Mouse (Mus musculus) lung, adult 2 months (tissue): Measurements from ENCODE around the gene Intu. TPM values are rescaled to one million over a fixed set of nuclear protein-coding genes. Genes with fewer than 3 reads are reported as not detected.

Source experiments
- DNase-seq: peaks from one replicate; pipeline ENCODE4 v3.0.0; 2022
- H3K4me1 ChIP-seq: fragments of 200-500 bp; 2 replicates; pipeline ENCODE4 v1.6.1; 2011; ENCODE audit warnings: low read length; ENCODE audit not compliant: control insufficient read depth, insufficient read depth
- H3K4me3 ChIP-seq: fragments of 200-500 bp; replicated peaks from 2 replicates; pipeline ENCODE3; 2011; ENCODE audit warnings: low read depth, mild to moderate bottlenecking, control low read depth, low read length; ENCODE audit errors: extremely low read depth
- CTCF ChIP-seq: fragments of 200-500 bp; IDR thresholded peaks from 2 replicates; pipeline ENCODE4 v1.5.1; 2011; ENCODE audit warnings: mild to moderate bottlenecking, low read length, control low read depth; ENCODE audit not compliant: insufficient read depth
- POLR2A ChIP-seq: fragments of 200-500 bp; IDR thresholded peaks from 2 replicates; pipeline ENCODE4 v1.6.1; 2011; ENCODE audit warnings: low read depth, mild to moderate bottlenecking, control low read depth, low read length, borderline replicate concordance; ENCODE audit errors: extremely low read depth
- WGBS: fragments of 180-500 bp; shearing (Covaris S2); methylation state at CpG from one replicate; pipeline ENCODE4 v1.1.7; 2018; 5-methylcytosine and 5-hydroxymethylcytosine counted together
- polyA plus RNA-seq: library from polyadenylated mRNA; depleted of rRNA; stranded (reverse); fragments of >200 nt; gene quantifications from 2 replicates; pipeline ENCODE4 v1.2.3, GENCODE M21; 2012

The Intu gene
- polyA plus RNA-seq, 1 experiment, result 4.0 TPM

GRCm38 (mm10) chr3:40527976-40528950 is 2.8 kb upstream of the Intu start:
- H3K4me3 ChIP-seq, result no peak overlapping the region
- peaks cover 4% of the 10 kb centered on the region for H3K4me1 ChIP-seq
- DNase-seq, result no peak
- WGBS, result 26% methylated on average over 9 of the region's 9 CpGs
- TF ChIP-seq CTCF, result no peak
- no peak for TF ChIP-seq POLR2A

DNA sequence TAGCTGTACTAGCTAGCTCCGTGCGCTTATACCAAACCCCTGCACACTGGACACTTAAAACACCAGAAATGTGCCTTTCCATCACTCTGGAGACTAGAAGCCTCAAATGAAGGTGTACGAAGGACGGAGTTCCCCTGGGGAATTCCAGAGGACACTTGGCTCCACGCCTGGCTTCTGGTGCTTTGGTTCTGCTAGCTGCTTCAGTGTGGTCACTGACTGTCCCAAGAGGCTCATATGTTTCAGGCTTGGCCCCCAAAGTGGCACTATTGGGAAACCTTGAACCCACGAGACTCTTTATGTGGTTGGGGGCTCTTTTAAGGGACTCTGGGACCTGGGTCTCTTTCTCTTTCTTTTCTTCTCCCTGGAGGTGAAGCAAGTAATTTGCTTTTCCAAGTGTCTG is 2.1 kb upstream of the Intu start:
- DNase-seq, result no peak
- Histone ChIP-seq H3K4me3 (no peak overlapping the region), H3K4me1 (peaks cover 4% of the 10 kb centered on the region)
- 49% methylated on average over 6 of the region's 6 CpGs for WGBS
- TF ChIP-seq POLR2A (no peak), CTCF (no peak)

- Histone ChIP-seq H3K4me1 (peaks cover 4% of the 10 kb centered on the region), H3K4me3 (no peak overlapping the region)
- 14% methylated on average over 7 of the region's 7 CpGs for WGBS
- DNase-seq, result no peak
- TF ChIP-seq CTCF (no peak), POLR2A (no peak)
These were observed 241 bp upstream of the Intu start for GRCm38 (mm10) chr3:40530845-40531244.

- H3K4me1 ChIP-seq, result peaks cover 4% of the 10 kb centered on the region
- 40% methylated on average over 11 of the region's 11 CpGs for WGBS
- no peak for DNase-seq
- no peak for TF ChIP-seq CTCF
- no peak for TF ChIP-seq POLR2A
- H3K4me3 ChIP-seq, result no peak overlapping the region
These were observed 1.2 kb downstream of the Intu start for GRCm38 (mm10) chr3:40532256-40532655.

- Histone ChIP-seq H3K4me1 (peaks cover 4% of the 10 kb centered on the region), H3K4me3 (no peak overlapping the region)
- 60% methylated on average over 4 of the region's 4 CpGs for WGBS
- DNase-seq, result no peak
- TF ChIP-seq CTCF (no peak), POLR2A (no peak)
These were observed 3.1 kb downstream of the Intu start for GRCm38 (mm10) chr3:40534141-40534540.

DNA sequence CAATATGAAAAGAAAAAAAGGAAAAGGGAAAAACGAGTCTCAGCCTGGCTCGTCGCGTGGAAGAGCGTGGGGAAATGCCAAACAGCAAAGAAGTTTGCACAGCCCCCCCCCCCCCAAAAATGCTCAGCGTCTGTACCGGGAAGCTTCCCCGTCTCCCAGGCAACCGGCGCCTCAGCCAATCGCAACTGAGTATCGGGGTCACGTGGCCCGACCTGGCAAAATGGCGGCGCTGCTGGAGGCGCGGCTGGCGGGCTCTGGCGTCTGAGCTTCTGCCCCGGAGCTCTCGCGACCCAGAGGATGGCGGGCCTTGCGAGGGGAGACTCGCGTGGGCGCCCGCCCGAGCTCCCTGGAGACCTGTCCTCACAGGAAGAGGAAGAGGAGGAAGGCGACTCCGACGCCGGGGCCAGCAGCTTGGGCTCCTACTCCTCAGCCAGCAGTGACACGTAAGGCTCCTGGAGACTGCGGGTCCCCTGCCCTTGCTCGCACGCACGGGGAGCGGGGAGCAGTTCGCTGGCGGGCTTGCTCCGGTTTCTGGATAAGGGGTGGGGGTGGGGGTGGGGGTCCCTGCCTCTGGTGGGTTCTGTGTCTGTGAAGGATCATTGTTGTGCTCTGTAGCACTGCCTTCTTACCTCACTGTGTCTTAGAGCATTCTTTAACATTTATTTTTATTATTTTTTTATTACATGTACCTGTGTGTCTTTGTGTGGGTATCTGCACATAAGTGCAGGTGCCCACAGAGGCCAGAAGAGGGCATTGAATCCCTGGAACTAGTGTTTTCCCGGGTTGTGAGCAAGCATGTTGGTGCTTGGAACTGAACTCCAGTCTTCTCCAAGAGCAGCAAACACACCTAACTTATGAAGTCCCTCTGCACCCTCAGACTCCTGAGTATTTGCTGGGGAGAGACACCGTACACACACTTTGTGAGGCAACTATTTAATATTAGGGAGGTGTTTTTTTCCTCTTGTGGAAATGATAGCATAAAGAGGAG is 9.8 kb downstream of the Intu start:
- no peaks in the 10 kb centered on the region for H3K4me1 ChIP-seq
- TF ChIP-seq CTCF (no peak), POLR2A (no peak)
- peak; percentile 90 for DNase-seq
- 4% methylated on average over 44 of the region's 45 CpGs for WGBS
- peak overlapping the region; percentile 79 for H3K4me3 ChIP-seq

DNA sequence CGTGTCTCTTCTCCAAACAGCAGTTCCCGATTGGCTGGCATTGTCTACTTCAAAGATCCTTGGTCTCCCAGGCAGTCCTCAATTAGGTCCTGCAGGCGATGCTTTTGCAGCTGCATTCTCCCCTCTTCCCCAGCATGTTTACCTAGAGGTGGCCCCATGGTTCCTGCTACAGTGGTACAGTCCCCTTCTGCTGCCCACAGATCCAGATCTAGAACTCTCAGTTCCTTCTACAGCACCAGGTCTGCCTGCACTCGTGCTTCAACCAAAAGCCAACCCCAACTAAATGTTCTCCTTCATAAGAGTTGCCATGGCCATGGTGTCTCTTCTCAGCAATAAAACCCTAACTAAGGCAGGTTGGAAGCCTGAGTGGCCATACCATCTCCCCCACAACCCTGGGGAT is 15.5 kb downstream of the Intu start:
- DNase-seq, result no peak
- Histone ChIP-seq H3K4me3 (no peak overlapping the region), H3K4me1 (no peaks in the 10 kb centered on the region)
- TF ChIP-seq POLR2A, result no peak
- no peak for TF ChIP-seq CTCF
- 79% methylated on average over 4 of the region's 4 CpGs for WGBS

DNA sequence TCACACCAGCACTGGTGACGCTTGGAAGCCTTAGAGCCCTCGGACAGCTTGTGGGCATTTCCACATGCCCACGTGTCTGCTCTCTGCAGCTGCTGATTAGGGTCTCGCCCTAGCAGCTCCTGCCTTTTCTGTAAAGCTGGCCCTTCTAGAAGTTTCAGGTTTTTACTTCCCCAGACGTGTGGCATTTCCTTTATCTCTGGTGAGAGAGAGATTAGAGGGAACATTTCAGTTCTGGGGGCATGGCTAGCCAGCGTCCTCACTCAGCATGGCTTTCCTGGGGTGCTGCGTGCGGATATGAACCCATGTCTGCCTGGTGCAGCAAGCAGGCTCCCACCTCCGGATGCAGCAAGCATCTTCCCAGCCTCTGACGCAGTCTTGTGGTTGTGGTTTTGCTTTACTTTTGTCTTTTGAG is 121.9 kb downstream of the Intu start:
- H3K4me3 ChIP-seq, result no peak overlapping the region
- 68% methylated on average over 10 of the region's 10 CpGs for WGBS
- TF ChIP-seq POLR2A (no peak), CTCF (no peak)
- DNase-seq, result no peak
- no peaks in the 10 kb centered on the region for H3K4me1 ChIP-seq

DNA sequence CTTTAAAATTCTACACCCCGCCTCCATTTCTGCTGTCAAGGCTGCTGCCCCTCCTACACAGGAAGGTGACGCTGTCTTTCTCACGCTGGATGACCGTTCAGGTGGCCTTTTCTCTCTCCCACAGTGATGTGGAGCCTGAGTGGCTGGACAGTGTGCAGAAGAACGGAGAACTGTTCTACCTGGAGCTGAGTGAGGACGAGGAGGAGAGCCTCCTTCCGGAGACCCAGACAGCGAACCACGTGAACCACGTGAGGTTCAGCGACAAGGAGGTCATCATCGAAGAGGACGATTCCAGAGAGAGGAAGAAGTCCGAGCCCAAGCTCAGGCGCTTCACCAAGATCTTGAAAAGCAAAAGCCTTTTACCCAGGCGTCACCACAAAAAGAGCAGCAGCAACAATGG is 122.5 kb downstream of the Intu start:
- TF ChIP-seq CTCF (no peak), POLR2A (no peak)
- no peak for DNase-seq
- Histone ChIP-seq H3K4me3 (no peak overlapping the region), H3K4me1 (no peaks in the 10 kb centered on the region)
- WGBS, result 92% methylated on average over 16 of the region's 16 CpGs
